Mouse (Mus musculus) testis, postnatal 14 days (tissue): Measurements from ENCODE around the gene Pet100.
"Not testable (repeated sequence)": the region's sequence is repeated elsewhere in the genome, so short reads cannot be mapped to it uniquely, and the experiment has no call there.

Experiments
- DNase-seq: peaks from one replicate; pipeline ENCODE4 v3.0.0; 2021; ENCODE audit warnings: low spot score

Pet100 gene

DNA sequence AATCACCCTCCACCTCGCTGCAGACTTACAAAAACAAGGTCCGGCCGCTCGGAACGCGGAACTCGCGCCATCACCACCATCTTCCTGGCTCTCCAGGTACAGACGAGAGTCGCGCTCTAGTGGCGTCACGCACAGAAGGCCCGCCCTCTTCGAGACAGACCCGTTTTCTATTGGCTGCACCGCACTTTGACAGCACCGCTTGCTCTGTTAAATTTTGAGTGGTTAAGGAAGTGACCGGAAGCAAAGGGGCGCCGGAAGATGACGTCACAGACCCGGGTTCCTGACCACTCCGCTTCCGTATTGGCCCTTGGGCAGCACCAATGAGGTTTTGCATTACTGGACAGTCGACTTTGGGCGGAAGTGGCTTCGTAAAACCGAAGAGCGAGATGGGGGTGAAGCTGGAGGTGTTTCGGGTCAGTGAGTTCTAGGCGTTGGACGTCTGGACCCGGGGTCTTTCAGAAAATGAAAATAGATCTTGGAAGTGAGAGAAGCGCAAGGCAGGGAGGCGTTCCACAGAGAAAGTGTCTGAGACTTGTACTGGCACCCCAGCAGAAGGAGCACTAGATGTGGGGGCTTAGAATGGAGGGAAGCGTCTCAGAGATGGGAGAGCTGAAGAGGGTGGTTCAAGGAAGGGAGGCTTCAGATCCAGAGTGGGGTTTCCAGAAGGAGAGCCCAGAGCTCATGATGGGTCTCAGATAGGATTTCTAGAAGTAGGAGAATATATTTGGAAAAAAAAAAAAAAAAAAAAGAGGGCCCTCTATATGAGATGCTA lies at the start of gene Pet100, which contains the start of gene Xab2:
TSS of gene Pet100 (plus strand) at position 350 of the 772 bp plus-strand sequence.
TSS of gene Xab2 (minus strand) at position 118 of the 772 bp plus-strand sequence.
- peak; percentile 98 for DNase-seq

GRCm38 (mm10) chr8:3574546-3574945 lies 46.8 kb upstream of the Pet100 start:
- no peak for DNase-seq

- DNase-seq: no peak
Observed at GRCm38 (mm10) chr8:3576211-3576960, 45.0 kb upstream of the Pet100 start.

DNA sequence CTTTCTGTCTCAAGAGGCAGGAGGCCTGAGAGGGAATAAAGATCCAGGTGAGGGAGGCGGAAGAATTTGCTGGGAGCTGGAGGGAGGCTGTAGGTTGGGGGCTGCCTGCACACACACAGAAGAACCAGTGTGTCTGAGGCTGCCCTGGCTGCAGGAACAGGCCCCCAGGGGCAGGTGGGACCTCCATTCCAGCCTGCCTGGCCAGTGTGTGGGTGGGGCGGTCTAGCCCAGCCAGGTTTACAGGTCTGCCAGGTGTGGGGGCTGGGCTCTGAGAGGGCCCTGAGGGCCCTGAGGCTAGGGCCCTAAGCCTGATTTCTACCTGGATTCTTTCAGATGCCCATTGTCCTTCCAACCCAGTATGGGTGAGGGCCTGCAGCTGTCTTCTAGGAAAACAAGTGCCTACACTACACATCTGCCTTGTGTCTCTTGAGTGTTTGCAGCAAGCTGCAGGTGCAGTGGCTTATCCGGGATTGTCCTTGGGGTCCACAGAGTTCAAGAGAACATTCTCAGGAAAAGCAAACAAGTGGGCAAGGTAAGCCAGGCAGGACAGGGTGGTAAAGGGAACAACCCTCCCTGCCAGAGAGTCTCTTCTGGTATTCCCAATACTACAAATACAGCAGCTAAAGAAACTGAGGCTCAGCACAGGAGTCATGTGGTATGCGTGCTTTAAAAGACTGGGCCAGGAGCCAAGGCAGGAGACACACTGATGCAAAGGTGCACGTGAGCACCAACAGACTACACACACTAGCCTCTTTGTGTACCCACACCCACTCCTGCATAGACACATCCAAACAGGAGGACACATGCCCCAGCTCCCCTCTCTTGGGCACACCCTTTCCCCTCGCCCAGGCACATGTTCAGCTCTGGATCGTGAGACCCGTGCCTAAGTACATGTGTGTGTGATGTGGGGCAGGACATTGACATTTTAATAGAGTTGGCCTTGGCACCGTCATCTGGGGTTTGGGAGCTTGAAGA lies 41.7 kb upstream of the Pet100 start:
- DNase-seq: no peak

GRCm38 (mm10) chr8:3581961-3582360 lies 39.4 kb upstream of the Pet100 start:
- not testable (repeated sequence) for DNase-seq

GRCm38 (mm10) chr8:3586452-3586851 lies 34.9 kb upstream of the Pet100 start:
- no peak for DNase-seq

GRCm38 (mm10) chr8:3586993-3587390 lies 34.4 kb upstream of the Pet100 start, which contains the start of gene Camsap3:
Gene Camsap3 (plus strand): TSS chr8:3587293.
- no peak for DNase-seq

- peak; percentile 26 for DNase-seq
Observed at GRCm38 (mm10) chr8:3587391-3588257, 33.7 kb upstream of the Pet100 start.

DNA sequence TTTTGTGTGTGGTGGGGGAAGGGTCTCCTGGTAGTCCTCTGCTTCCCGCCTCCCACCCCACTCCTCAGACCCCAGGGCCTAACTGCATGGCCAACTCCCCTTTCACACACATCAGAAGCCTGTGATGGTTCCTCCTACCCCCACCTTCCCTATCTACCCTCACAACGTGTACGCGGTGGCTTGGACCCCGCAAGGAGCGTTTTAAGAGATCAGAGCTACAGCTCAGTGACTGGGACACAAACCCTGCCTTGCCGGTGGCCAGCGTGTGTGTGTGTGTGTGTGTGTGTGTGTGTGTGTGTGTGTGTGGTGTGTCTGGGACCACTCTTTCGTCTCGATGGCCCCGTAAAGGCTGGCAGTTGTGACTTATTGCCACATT lies 33.1 kb upstream of the Pet100 start:
- no peak for DNase-seq

- DNase-seq: peak; percentile 74
Observed at GRCm38 (mm10) chr8:3593470-3593869, 27.9 kb upstream of the Pet100 start.

GRCm38 (mm10) chr8:3594466-3594865 lies 26.9 kb upstream of the Pet100 start:
- DNase-seq: no peak

DNA sequence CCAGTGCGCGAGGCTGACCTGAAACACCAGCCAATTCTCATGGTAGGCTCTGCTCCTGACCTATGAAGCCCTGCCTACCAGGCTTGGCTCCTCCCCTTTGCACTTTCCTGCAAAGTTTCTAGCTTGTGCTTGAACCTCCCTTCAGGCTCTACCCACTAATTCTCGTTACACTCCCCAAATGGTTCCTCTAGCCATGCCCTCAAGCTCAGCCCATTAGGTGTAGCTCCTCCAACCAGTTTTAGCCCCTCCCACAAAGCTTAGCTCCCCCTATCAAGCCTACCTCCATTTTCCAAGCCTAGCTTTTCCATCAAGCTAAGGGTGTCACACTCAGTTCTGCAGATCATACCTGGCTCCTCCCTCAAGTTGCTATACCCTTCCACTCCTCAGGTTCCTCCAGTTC lies 23.3 kb upstream of the Pet100 start:
- no peak for DNase-seq

DNA sequence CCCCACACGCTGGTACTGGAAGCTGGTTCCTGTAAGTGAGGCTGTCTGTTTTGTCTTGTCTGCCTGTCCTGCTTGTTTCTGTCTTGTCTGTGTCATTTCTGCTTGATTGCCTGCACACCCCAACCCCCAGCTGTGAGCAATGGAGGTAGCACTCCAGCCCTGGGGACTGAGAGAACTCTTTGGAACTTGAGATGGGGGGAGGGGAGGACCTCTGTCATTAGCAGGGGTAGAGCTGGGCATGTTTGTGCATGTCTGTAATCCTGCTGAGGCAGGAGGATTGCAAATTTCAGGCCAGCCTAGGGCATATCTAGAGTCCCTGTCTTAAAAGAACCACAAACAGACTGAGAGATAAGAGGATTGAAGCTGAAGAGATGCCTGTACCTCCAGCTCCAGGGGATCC lies 22.1 kb upstream of the Pet100 start:
- no peak for DNase-seq

DNA sequence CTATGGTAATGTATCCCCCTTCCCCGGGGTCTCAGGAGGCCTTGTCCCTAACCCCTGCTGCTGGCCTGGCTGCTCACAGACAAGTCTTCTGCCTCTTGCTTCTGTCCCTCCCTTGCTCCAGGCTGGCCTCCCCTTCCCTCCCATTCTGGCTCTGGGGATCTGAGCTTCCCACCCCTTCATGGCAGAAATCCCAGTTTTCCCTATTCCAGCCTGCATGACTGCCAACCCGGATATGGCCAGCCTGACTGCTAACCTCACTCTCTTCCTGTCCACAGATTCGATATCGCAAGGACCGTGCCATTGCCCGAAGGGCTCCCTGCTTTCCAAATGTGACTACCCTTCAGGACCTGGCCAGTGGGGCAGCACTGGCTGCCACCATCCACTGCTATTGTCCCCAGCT lies 20.9 kb upstream of the Pet100 start:
- DNase-seq: peak; percentile 29

- DNase-seq: no peak
Observed at GRCm38 (mm10) chr8:3603439-3603838, 17.9 kb upstream of the Pet100 start.

GRCm38 (mm10) chr8:3606593-3606992 lies 14.8 kb upstream of the Pet100 start:
- DNase-seq: no peak

- DNase-seq: no peak
Observed at GRCm38 (mm10) chr8:3607822-3608221, 13.5 kb upstream of the Pet100 start.

DNA sequence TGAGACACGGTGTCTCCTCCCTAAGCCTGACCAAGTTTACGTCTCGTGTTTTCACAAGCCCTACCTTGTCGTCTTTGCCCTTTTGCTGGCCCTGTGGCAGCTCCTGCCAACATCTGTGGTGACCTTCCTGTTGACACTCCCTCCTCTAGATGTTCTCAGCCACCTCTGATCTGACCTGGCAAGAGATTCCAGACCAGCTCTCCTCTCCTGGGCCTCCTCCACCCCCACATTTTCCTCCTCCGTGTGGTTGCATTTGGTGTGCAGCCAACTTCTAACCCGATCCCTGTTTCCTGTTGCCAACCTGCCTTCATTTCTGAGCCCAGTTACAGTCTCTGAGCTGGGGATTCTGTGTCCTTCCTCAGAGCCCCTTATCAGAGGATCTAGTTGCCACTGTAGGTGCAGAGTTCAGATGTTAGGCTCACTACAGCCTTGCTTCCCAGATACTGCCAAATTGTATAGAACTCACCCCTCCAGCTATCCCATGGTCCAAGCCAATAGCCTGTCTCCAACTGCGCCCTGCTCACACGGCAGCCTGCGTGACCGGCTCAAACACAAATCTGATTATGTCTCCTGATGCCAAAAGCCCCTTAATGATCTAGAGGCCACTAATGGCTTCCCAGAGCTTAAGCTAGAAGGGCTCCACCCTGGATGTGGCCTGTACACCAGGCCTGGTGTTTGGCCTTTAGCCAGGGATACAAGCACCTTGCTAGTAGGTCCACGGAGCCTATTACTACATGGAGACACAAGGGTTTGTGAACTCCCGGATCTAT lies 12.1 kb upstream of the Pet100 start:
- DNase-seq: peak; percentile 78

DNA sequence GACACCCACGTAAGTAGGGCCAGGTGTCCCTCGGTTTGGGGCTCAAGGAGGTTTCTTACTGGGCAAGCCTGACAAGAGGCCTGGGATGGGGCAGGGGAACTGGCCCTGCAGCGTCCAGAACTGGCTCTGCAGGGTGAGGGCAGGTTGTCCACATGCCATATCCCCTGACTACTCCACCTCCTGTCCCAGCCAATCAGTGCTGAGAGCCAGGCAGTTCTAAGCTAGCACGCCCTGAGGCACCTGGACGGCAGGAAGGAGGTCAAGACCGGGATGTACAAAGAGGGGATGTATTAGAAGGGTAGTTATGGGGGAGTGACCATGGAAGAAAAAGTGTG lies 11.6 kb upstream of the Pet100 start:
- DNase-seq: no peak

DNA sequence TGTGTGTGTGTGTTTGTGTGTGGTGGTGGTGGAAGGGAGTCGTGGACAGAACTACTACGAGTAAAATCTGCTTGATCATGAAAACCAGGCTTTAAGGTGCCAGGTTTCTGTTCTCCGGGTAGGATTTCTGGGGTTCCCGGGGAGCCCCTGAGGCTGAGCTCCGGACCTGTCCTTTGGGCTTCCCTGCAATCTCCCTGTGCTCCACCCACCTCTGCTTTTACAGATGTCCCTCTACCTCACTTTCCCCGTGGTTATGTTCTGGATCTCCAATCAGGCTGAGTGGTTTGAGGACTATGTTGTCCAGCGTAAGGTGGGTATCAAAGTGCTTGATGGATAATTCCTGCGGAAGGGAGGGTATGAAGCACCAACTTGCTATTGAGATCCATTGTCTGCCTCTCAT lies 771 bp downstream of the Pet100 start:
- DNase-seq: no peak
